Mouse (Mus musculus): ENCODE measurements around the gene Gm20917.
"Not testable (repeated sequence)": the region's sequence is repeated elsewhere in the genome, so short reads cannot be mapped to it uniquely, and the experiment has no call there.

The Gm20917 gene

GRCm38 (mm10) chrY:79151022-79151421, at the start of gene Gm20917:
Gene Gm20917 (minus strand): TSS chrY:79151122.
- DNase-seq: not testable (repeated sequence)

Data from lung, postnatal 14 days (tissue).